Mouse (Mus musculus) embryonic facial prominence, embryonic 15.5 days (tissue): Measurements from ENCODE around the gene Parp1. TPM values are rescaled to one million over a fixed set of nuclear protein-coding genes. Genes with fewer than 3 reads are reported as not detected.
"Not testable (repeated sequence)": the region's sequence is repeated elsewhere in the genome, so short reads cannot be mapped to it uniquely, and the experiment has no call there.

Experiments used
- ATAC-seq: fragments of 200-750 bp; cut with Nextera tagmentation; 2 replicates; pipeline ENCODE4 v1.8.0; 2017; ENCODE audit warnings: low read depth, moderate TSS enrichment; ENCODE audit not compliant: insufficient number of reproducible peaks, low FRiP score, low TSS enrichment
- H3K27ac ChIP-seq: fragments of 300-500 bp; sonication (generic); replicated peaks from 2 replicates; pipeline ENCODE4 v1.5.1; 2015; ENCODE audit warnings: mild to moderate bottlenecking, inconsistent platforms
- H3K27me3 ChIP-seq: fragments of 300-500 bp; sonication (generic); 2 replicates; pipeline ENCODE4 v1.6.1; 2015; ENCODE audit warnings: inconsistent platforms
- H3K36me3 ChIP-seq: fragments of 300-500 bp; sonication (generic); 2 replicates; pipeline ENCODE4 v1.6.1; 2015; ENCODE audit warnings: mild to moderate bottlenecking, inconsistent platforms
- H3K4me1 ChIP-seq: fragments of 300-500 bp; sonication (generic); 2 replicates; pipeline ENCODE4 v1.6.1; 2015; ENCODE audit warnings: inconsistent platforms
- H3K4me2 ChIP-seq: fragments of 300-500 bp; sonication (generic); replicated peaks from 2 replicates; pipeline ENCODE4 v1.6.1; 2015; ENCODE audit warnings: mild to moderate bottlenecking, inconsistent platforms
- H3K4me3 ChIP-seq: fragments of 300-500 bp; sonication (generic); replicated peaks from 2 replicates; pipeline ENCODE4 v1.5.1; 2015; ENCODE audit warnings: mild to moderate bottlenecking, inconsistent platforms
- H3K9ac ChIP-seq: fragments of 300-500 bp; sonication (generic); 2 replicates; pipeline ENCODE4 v1.6.1; 2015; ENCODE audit warnings: inconsistent platforms
- H3K9me3 ChIP-seq: fragments of 300-500 bp; sonication (generic); replicated peaks from 2 replicates; pipeline ENCODE4 v1.6.1; 2016; ENCODE audit warnings: inconsistent platforms
- WGBS: fragments of 180-500 bp; shearing (Covaris S2); methylation state at CpG from one replicate; pipeline ENCODE4 v1.1.7; 2015; 5-methylcytosine and 5-hydroxymethylcytosine counted together
- microRNA-seq: library from miRNA; unstranded; fragments of <30 nt; microRNA quantifications from one replicate; pipeline ENCODE4, GENCODE M21; 2016; ENCODE audit warnings: borderline number of aligned reads
- polyA plus RNA-seq: library from polyadenylated mRNA; unstranded; fragments of >200 nt; fragmentation: Nextera tagmentation; extraction: Ambion mirVana; gene quantifications from 2 replicates; pipeline ENCODE4 v1.2.1, GENCODE M21; 2015

The Parp1 gene
- polyA plus RNA-seq, 1 experiment from 2014 or later = 99.0 TPM

DNA sequence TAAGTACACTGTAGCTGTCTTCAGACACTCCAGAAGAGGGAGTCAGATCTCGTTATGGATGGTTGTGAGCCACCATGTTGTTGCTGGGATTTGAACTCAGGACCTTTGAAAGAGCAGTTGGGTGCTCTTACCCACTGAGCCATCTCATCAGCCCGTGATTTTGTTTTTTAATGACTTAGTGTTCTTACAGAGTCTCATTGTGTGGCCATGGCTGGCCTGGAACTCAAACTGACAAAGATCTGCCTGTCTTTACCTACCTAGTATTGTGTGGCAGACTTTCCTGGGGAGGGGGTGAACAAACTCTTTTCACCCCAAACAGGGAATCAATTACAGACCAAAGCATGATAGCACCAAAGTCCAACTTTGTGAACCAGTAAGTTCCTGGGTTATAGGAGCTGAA, 69.1 kb downstream of the Parp1 start:
- not testable (repeated sequence) for H3K4me3 ChIP-seq, H3K4me2 ChIP-seq, H3K27me3 ChIP-seq, H3K9ac ChIP-seq, H3K9me3 ChIP-seq, H3K36me3 ChIP-seq, ATAC-seq, H3K27ac ChIP-seq
- WGBS = 83% methylated on average over 2 of the region's 2 CpGs
- peaks cover 19% of the 10 kb centered on the region for H3K4me1 ChIP-seq

DNA sequence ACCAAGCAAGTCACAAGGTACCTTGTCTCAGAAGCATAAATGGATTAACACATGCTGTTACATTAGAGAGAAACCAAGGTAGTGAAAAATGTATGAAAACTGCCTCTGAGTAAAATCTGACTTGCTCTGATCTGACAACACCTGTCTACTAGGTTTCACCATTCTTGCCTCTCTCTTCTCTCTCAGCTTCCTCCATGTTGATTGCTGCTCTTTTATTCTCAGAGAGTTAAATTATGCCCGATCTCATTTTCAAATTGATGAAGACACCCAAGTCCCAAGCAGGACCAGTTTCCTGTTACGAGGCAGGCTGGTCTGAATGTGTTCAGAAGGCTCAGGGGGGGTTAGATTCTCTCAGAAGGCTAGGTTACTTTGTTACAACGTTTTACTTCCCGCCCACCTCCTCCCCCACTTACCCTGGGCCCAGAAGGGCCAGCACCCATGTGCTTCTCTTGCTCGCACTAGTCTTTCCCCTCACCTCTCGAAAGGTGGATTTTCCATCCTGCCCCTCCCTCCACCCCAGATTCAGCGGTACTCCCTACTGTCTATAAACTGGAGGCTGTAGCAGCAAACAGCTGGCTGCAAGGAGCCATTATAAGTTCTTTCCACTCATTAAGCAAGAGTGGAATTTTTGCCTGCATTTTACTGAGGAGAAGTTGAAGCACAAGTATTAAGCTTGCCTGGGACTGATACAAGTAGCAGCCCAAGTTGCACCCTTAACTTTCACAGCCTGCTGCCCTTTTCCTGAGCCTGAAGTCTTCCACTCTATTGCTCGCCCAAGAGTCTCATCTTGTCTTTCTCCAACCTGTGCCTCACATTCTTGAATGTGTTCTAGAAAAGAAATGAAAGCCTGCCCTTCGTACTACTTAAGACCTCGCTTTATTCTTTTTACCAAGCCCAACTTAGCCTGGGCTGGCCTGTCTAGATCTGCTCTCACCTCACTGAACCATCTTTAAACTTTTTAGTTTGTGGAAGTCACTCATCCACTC, 71.0 kb downstream of the Parp1 start:
- Histone ChIP-seq H3K27ac (peak overlapping the region; percentile 95), H3K36me3 (no peaks in the 10 kb centered on the region), H3K9ac (0 out of 2 replicates have a peak overlapping the region, but pooled peaks have one; percentile 68), H3K27me3 (no peaks in the 10 kb centered on the region), H3K4me3 (peak overlapping the region; percentile 96), H3K4me2 (peak overlapping the region; percentile 82), H3K9me3 (no peaks in the 10 kb centered on the region), H3K4me1 (peaks cover 19% of the 10 kb centered on the region)
- 40% methylated on average over 10 of the region's 10 CpGs for WGBS
- ATAC-seq = no peak

DNA sequence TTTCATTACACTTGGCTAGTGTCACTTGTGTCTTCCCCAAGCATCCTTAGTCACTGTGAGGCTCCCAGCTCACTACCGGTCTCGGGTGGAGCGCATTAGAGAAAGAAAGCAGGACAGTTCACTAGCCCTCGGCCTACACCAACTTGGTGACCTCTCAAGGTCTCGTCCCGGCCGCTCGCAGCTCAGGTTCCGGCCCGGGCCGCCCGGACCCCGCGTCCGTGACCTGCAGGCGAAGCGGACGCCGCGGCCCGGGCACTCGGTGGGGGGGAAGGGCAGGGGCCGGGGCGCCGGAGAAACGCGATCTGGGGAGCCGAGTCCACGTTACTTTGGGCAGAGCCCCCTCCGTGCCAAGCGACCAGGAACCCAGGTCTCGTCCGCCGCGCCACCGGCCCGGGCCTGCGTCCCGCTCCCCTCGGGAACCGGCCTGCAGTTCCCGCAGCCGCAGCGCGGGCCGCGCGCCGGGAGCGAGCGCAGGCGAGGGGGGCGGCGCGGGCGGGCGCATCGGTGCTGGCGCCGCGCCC, 71.9 kb downstream of the Parp1 start:
- Histone ChIP-seq H3K4me2 (peak overlapping the region; percentile 82), H3K4me3 (peak overlapping the region; percentile 96), H3K9ac (peak overlapping the region; percentile 68), H3K27ac (peak overlapping the region; percentile 95), H3K4me1 (peaks cover 19% of the 10 kb centered on the region), H3K36me3 (no peaks in the 10 kb centered on the region), H3K9me3 (no peaks in the 10 kb centered on the region), H3K27me3 (no peaks in the 10 kb centered on the region)
- ATAC-seq = peak; percentile 45
- WGBS = under 1% methylated on average over 56 of the region's 61 CpGs

DNA sequence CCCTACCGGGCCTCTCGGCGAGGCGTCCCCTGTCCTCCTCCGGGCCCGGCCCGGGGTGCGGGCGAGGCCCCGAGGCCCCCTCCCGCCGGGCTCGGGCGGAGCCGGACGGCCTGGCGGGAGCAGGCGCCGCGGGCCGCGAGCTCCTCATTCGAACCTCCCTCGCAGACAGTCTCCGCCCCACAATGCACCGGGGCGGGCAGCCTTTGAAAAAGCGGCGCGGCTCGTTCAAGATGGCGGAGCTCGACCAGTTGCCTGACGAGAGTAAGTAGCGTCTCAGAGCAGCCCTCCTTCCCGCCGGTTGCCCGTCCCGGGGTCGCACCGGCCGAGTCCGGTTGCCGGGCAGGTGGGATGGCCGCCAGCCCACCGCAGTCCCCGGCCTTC, 72.4 kb downstream of the Parp1 start, which contains the start of gene Lin9:
Gene Lin9 (plus strand): TSS at position 14 of the 381 bp plus-strand sequence.
- Histone ChIP-seq H3K9ac (peak within 1 kb of the TSS; percentile 68), H3K36me3 (no peaks in the 10 kb centered on the region), H3K4me2 (peak within 1 kb of the TSS; percentile 82), H3K9me3 (no peaks in the 10 kb centered on the region), H3K27ac (peak within 1 kb of the TSS; percentile 95), H3K27me3 (no peaks in the 10 kb centered on the region), H3K4me1 (peaks cover 19% of the 10 kb centered on the region), H3K4me3 (peak within 1 kb of the TSS; percentile 96)
- ATAC-seq = peak; percentile 88
- under 1% methylated on average over 45 of the region's 47 CpGs for WGBS

DNA sequence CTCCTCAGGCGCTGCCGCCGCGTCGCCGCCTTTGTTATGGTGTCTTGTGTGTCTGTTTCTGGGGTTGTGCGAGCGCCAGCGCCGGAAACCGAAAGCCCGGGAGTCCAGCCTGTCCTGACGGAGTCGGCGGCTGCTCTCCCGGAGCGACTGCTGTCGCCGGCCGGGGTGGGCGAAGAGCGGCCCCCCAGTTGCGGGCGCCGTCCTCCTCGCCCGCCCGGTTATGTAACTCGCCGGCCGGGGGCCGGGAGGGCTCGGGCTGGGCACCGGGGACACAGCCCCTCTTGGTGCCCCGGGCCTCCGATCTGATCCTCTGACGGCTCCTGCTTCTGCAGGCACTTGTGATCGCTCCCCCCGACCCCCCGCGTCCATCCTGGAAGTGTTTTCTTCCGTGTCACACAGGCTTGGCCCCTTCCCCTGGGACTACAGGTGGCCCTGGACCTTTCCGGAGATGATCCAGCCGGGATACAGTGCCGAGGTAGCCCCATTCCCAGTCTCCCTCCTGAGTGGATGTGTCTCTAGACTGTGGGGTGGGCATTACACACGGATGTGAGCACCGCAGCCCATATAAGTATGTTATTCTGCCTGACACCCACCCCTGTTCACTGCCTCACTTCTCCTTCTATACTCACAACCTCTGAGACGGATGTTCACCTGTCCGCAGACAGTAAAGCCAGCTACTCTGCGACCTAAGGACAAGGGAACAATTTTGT, 72.9 kb downstream of the Parp1 start:
- H3K9ac ChIP-seq = peak overlapping the region; percentile 68
- peaks cover 19% of the 10 kb centered on the region for H3K4me1 ChIP-seq
- 2% methylated on average over 48 of the region's 50 CpGs for WGBS

DNA sequence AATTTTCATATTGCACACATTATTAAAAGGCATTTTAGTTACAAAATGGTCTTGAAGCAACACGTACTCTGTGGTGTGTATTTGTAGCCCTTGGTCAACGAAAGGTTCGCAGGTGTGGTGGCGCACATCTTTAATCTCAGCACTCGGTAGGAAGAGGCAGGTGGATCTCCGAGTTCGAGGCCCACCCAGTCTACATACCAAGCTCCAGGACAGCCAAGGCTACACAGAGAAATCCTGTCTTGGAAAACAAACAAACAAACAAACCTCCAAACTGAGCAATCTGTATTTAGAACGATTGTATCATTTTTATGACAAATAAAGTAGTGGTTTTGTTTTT, 73.5 kb downstream of the Parp1 start:
- no peak for ATAC-seq
- Histone ChIP-seq H3K4me3 (peak overlapping the region; percentile 96), H3K4me1 (peaks cover 19% of the 10 kb centered on the region), H3K9me3 (no peaks in the 10 kb centered on the region), H3K27me3 (no peaks in the 10 kb centered on the region), H3K4me2 (peak overlapping the region; percentile 82), H3K27ac (no peak overlapping the region), H3K9ac (peak overlapping the region; percentile 68), H3K36me3 (no peaks in the 10 kb centered on the region)
- 70% methylated on average over 8 of the region's 8 CpGs for WGBS

More for the DNA sequence above, 72.9 kb downstream of the Parp1 start:
- Histone ChIP-seq H3K9me3 (no peaks in the 10 kb centered on the region), H3K4me2 (peak overlapping the region; percentile 82), H3K27me3 (no peaks in the 10 kb centered on the region), H3K27ac (peak overlapping the region; percentile 95), H3K4me3 (peak overlapping the region; percentile 96), H3K36me3 (no peaks in the 10 kb centered on the region)
- ATAC-seq = peak; percentile 58

Small RNAs within 50 kb of the gene (microRNA-seq; reads per million reads assigned to microRNA genes)
- gene Mir6904 = 0.52 reads per million

Other genes with a start within 250 kb of the Parp1 start
- gene Itpkb, start 238.4 kb upstream of the Parp1 start, polyA plus RNA-seq = 12.3 and 13.5 TPM in 2 replicates
- gene Stum, start 85.4 kb upstream of the Parp1 start, polyA plus RNA-seq = 3.8 and 5.2 TPM in 2 replicates
- 13.9 and 15.8 TPM in 2 replicates for gene Lin9, start 72.2 kb downstream of the Parp1 start, polyA plus RNA-seq
- gene Mixl1, start 128.1 kb downstream of the Parp1 start, polyA plus RNA-seq = 0.11 and 0.14 TPM in 2 replicates
- gene Acbd3, start 157.1 kb downstream of the Parp1 start, polyA plus RNA-seq = 26.8 and 27.5 TPM in 2 replicates
- 2,445 and 2,695 TPM in 2 replicates for gene H3f3a, start 245.0 kb downstream of the Parp1 start, polyA plus RNA-seq